Mouse (Mus musculus) natural killer cell, adult 2 months (primary cell): Measurements from ENCODE around the gene Arrdc2.
A peak's percentile ranks its signal among the peaks of the same experiment; 100 is the strongest.

Source experiments
- DNase-seq, 2 experiments: peaks; one replicate each; pipeline ENCODE4 v3.0.0; 2022; ENCODE audit warnings: low spot score in 2 of 2

The Arrdc2 gene

GRCm38 (mm10) chr8:70839408-70840351 lies at the start of gene Arrdc2:
Gene Arrdc2, minus strand, starts transcription at chr8:70839720.
- peak; percentile 99 for DNase-seq

- DNase-seq, result peak in 1 of 2 experiments; percentile 50
Observed at GRCm38 (mm10) chr8:70887669-70888068, 48.1 kb upstream of the Arrdc2 start.

GRCm38 (mm10) chr8:70885612-70886011 lies 46.1 kb upstream of the Arrdc2 start:
- DNase-seq, result no peak

- no peak for DNase-seq
Observed at GRCm38 (mm10) chr8:70884683-70885082, 45.2 kb upstream of the Arrdc2 start.

GRCm38 (mm10) chr8:70884186-70884585 lies 44.7 kb upstream of the Arrdc2 start:
- no peak for DNase-seq

GRCm38 (mm10) chr8:70880546-70880945 lies 41.0 kb upstream of the Arrdc2 start:
- DNase-seq, result no peak

- no peak for DNase-seq
Observed at GRCm38 (mm10) chr8:70880126-70880525, 40.6 kb upstream of the Arrdc2 start.

GRCm38 (mm10) chr8:70879500-70879899 lies 40.0 kb upstream of the Arrdc2 start:
- no peak for DNase-seq

- DNase-seq, result no peak
Observed at GRCm38 (mm10) chr8:70878178-70878577, 38.7 kb upstream of the Arrdc2 start.

GRCm38 (mm10) chr8:70876382-70876781 lies 36.9 kb upstream of the Arrdc2 start:
- no peak for DNase-seq

GRCm38 (mm10) chr8:70874441-70874840 lies 34.9 kb upstream of the Arrdc2 start:
- DNase-seq, result no peak

- peak; percentile 95 to 96 for DNase-seq
Observed at GRCm38 (mm10) chr8:70873364-70873985, 34.0 kb upstream of the Arrdc2 start, which contains the start of gene Ccdc124. Gene Ccdc124, minus strand, starts transcription at chr8:70873935.

GRCm38 (mm10) chr8:70872643-70873363 lies 33.3 kb upstream of the Arrdc2 start:
- DNase-seq, result no peak

- DNase-seq, result no peak
Observed at GRCm38 (mm10) chr8:70871195-70871807, 31.8 kb upstream of the Arrdc2 start.

GRCm38 (mm10) chr8:70869601-70870041 lies 30.1 kb upstream of the Arrdc2 start:
- DNase-seq, result peak; percentile 72 to 81

- DNase-seq, result no peak
Observed at GRCm38 (mm10) chr8:70869199-70869571, 29.7 kb upstream of the Arrdc2 start.

- DNase-seq, result peak; percentile 57 to 62
Observed at GRCm38 (mm10) chr8:70868559-70869198, 29.2 kb upstream of the Arrdc2 start.

- DNase-seq, result no peak
Observed at GRCm38 (mm10) chr8:70866566-70866965, 27.0 kb upstream of the Arrdc2 start.

- DNase-seq, result no peak
Observed at GRCm38 (mm10) chr8:70866001-70866520, 26.5 kb upstream of the Arrdc2 start.

GRCm38 (mm10) chr8:70865350-70866000 lies 26.0 kb upstream of the Arrdc2 start:
- peak; percentile 100 for DNase-seq
